Mouse (Mus musculus) urinary bladder, adult 2 months (tissue): ENCODE measurements at regions not wholly inside any gene's neighbourhood (a gene's known extent, or its start where the extent isn't known, plus 50 kb on each side); places are given as distances from the start of the nearest gene placed in this dataset.

Source experiments
- DNase-seq: peaks from one replicate; pipeline ENCODE4 v3.0.0; 2022; ENCODE audit warnings: low spot score

GRCm38 (mm10) chr14:101984401-101984800 is 254.6 kb downstream of the Lmo7 start:
- no peak for DNase-seq
